Mouse (Mus musculus): ENCODE results near the gene Cers3. TPM values are rescaled to one million over a fixed set of nuclear protein-coding genes. Genes with fewer than 3 reads are reported as not detected.

The Cers3 gene
- 0.27 TPM in 1 of 2 replicates, not detected in the other for total RNA-seq (2021)
- long read RNA-seq = 0 reads

DNA sequence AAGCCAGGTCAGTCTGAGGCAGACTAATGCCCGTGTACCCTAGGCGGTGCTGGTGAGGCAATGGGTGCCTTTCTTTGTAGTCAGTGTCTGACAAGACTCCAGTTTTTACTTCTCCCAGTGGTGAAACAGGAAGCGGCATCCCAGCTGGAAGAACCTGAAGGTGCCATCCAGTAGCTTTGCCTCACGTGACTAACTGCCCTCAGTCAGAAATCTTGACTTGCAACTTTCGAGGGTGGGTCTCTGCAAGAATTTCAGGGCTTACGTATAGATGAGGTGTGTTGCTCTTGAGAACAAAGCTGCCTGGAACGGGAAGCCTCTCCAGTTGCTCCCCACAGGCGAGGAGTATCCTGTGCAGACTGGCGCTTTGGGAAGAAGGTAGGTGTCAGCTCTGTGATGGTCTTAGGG, at the start of gene Cers3:
Cers3 (plus strand) TSS at position 128 of the 405 bp plus-strand sequence.
- no peak for DNase-seq

DNA sequence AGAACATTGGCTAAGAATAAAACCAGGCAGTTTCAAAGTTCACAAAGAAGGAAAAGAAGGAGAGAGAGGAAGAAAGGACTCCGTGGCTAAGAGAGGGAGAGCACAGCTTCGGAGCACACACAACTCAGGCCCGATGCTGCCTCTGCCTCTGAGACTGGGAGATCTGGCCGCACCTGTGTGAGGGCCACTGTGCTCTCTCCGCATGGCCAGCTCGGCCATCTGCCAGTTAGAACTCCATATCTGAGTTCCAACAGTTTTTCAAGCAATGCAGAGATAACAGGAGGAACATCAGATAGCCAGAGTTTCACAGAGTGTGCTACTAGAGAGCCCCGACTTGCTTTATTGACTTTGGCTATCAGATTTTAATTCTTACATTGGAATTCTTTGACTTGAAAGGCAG, 48.8 kb upstream of the Cers3 start:
- DNase-seq = no peak

DNA sequence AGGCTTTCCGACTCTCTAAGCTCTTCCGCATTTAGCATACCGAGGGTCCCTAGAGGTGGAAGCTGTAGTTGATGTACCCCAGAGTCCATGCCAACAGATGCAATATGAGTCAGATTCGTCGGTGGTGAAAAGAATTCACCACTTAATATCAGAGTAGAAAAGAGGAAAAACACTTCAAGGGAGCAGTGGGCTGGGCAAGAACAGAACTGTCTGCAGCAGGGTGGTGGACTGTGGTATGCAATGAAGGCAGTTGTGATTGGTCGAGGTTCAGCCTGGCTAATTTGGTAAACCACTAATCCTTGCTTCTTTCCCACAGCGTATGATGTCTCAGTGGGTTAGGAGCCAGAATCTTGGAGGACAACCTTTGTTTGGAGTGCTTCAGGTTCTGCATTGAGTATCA, 40.6 kb upstream of the Cers3 start:
- DNase-seq = no peak

GRCm38 (mm10) chr7:66704631-66705030, 38.7 kb upstream of the Cers3 start:
- DNase-seq = no peak

DNA sequence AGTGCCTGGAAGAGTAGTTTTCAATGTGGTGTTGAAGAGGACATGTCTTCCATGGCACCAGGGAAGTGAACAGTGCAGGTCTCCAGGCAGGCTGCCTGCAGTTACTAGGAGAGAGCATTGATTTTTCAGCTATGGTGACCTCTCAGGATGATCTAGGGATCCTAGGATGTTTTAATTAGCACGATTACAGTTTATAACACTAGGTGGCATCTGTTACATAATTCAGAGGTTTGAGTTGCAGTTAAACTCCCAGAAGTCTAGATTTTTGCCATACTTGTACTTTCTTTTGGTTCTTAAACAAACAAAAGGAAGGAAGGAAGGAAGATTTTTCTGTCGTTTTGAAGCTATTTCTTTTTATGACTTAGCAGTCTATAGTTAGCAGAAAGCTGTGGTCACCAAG, 32.1 kb upstream of the Cers3 start:
- no peak for DNase-seq

GRCm38 (mm10) chr7:66724514-66724913, 18.8 kb upstream of the Cers3 start:
- DNase-seq = no peak

GRCm38 (mm10) chr7:66724954-66725353, 18.4 kb upstream of the Cers3 start:
- no peak for DNase-seq

GRCm38 (mm10) chr7:66728072-66728471, 15.2 kb upstream of the Cers3 start:
- DNase-seq = no peak

DNA sequence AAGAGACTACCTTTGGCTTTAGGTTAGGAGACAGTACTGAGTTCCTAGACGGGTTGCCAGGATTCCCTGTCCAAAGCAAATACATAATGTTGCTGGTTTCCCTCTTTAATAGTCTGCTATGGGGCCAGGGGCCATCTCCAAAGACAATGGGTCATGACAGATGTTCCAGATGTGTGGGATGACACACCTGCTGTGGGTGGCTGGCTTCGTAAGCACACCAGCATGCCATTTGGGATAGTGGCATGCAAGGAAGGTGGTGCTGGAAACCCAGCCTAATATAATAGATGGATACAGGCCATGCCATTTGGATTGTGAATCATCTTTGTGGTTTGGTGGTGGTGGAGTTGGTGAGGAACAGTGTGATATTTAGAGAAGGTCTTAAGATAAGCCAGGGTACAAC, 14.1 kb upstream of the Cers3 start:
- no peak for DNase-seq

DNA sequence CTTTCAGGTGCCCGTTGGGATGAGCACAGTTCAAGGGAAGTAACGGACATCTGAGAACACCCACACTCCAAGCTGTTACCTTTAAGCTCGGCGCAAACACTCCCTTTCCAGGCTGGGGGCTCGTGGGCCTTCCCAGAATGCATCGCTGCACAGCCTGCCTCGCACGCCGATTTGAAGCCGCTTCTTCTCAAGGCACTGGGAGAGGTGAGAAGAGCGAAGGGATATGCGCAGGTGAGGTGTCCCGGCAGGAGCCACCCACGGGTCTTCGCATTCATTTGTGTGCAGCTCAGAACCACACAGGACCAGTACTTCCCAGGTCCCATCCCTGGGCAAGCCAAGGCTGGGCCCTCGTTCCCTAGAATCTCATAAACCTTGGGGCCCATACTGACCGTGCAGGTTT, 9.9 kb upstream of the Cers3 start:
- no peak for DNase-seq

DNA sequence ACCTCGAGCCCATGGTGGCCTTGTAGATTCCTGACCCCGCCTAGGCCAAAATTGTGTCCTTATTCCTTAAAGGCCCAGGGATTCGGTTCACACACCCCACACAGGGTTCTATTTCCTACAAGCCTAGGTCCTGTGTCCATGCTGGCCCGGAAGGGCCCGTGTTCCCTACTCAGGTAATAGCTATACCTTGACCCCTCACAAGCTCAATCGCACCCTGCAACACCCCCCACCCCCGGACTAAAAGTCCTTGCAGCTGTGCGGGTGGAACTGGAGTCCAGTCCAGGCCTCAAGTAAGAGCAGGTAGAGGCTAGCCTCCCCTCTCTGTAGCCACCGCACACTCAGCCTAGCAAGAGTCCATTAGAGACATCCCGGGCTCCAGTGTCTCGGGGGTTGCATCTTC, 9.4 kb upstream of the Cers3 start:
- no peak for DNase-seq

DNA sequence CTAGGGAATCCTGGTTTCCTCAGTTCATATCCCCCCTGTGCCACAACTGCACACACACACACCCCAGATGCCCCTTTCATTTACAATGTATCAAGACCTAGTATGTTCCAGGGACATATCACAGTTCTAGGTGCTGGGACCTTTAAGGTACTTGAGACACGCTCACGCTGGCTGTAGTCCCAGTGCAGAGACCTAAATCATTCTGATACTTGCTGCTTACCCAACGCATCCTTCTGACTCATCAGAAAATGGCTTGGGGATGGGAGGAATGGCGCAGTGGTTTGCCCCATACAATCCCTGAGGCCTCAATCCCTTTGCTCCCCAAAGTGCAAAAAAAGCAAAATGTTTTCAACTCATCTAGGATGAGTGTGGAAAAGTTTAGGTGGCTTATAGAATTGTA, 8.8 kb upstream of the Cers3 start:
- DNase-seq = peak; percentile 19

DNA sequence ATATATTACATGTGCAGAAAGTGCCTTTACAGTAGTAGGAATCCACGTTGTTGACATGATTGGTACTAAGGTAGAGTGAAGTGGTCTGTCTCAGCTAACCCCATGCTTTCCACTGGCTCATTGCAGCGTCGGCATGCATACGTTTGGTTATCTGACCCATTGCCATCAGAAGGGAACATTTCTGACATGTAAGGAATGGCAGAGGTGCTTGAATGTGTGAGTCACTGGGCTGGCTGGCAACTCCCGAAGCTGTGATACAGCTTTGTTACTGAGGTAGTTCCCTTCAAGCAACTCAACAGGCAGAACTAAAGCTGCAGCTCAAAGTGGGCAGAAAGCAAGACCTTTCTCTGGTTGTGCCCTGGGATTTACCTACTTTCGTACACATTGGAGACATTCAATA, 8.3 kb upstream of the Cers3 start:
- DNase-seq = no peak

- no peak for DNase-seq
Measured at GRCm38 (mm10) chr7:66737418-66737817, 5.9 kb upstream of the Cers3 start.

- DNase-seq = no peak
Measured at GRCm38 (mm10) chr7:66741008-66741407, 2.3 kb upstream of the Cers3 start.

DNA sequence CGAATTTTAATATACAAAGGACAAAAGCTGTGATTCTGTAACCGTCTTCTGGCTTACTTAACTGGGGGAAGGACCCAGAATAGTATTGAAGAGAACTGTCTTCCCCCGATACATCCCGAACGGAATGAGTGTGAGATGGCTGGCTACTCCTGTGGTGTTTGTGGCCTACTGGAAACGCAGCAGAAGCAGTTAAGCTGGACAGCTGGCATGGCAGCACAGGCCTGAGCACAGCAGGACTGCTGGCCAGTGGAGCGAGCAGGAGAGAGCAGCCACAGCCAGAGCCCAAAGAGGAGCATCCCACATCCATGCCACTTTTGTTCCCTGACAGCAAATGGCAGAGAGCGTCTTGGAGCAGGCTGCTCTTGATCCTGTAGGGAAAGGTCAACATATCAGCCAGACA, 1.9 kb upstream of the Cers3 start:
- DNase-seq = no peak

DNA sequence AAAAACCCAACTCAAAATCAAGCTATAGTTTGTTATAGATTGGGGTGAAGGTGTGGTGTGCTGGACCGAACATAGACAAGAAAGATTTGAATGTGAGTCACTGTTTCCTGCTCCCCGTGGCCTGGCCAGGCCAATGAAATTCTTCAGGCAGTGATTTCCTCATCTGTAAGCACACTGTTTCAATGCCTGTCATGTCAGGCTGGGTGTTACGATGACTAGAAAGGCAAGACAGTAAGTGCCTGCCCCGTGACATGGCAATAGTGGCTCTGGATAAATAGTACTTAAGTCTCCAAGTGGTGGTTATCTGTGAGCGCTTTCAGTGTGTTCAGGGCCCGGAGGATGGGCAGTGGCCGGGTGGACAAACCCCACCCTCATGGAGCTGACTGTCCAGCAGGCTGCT, 3.7 kb downstream of the Cers3 start:
- no peak for DNase-seq

DNA sequence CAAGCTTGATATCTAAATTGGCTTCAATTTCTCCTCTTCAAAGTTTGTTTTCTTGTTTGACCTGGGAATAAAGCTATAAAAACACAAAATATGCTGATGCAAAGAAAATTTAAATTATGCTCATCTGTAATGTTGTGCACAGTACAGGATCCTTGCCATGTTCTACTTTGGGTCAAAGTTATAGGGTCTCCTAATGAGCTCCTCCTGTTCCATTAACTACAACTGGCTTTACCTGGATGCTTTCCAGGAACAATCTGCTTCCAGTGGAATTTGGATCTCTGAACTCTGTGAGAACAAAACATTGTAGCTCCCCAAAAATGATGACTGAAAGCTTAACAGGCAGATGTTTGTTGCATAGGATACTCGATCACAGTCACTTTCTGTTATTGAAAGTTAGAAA, 6.7 kb downstream of the Cers3 start:
- no peak for DNase-seq

DNA sequence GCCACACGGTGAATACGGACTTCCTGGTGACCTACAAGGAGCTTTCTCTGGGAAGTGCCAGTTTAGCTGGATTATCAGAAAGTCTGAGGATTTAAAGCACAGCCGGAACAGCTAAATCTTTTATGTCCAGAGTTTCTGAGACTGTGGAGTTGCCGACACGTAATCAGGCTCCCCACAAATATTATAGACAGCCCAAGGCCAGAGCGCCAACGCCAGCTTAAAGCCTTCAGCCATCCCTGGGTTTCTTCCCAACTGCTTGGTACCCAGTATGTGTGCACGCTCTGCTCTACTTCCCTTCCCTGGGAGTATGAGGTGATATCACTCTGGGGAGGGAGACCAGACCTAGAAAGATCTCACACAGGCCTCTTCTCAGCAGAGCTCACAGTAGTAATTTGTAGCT, 10.5 kb downstream of the Cers3 start:
- DNase-seq = peak; percentile 56

GRCm38 (mm10) chr7:66755611-66756010, 12.3 kb downstream of the Cers3 start:
- DNase-seq = no peak

DNA sequence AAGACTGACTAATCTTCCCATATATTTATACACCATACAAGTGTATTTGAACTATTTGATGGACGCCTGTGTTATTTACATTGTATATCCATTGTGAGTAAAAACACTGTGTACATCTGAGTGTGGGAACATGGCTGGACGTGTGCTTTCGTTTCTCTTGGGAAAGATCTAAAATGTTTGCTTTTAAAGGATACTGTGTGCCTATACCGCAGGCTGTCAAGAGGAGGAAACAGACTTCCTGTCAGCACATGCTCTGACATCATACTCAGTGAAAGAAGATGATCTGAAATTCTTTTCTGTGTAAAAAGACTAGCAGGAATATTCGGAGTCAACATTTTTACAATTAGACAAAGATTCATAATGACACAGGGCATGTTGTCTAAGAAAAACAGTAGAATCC, 26.6 kb downstream of the Cers3 start:
- no peak for DNase-seq

GRCm38 (mm10) chr7:66770706-66771105, 27.4 kb downstream of the Cers3 start:
- DNase-seq = no peak

DNA sequence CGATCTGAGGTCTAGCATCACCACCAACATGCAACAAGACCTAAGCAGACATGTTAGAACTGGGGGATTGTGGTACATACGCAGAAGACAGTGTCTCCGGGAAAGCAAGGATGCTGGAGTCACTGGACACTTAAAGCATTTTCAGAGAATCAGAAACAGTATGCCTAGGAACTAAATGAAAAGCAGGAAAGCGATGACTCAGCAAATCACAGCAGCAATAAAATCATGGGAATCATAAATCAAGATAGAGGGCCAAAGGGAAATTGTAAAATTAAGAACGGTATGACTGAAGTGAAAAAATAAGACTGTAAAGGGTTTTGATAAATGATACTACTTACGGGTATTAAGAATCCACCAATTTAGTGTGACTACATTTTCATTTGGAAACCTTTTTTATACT, 27.9 kb downstream of the Cers3 start:
- no peak for DNase-seq

GRCm38 (mm10) chr7:66779411-66779810, 36.1 kb downstream of the Cers3 start:
- no peak for DNase-seq

Data from adrenal gland, postnatal 25 days (tissue).